Mouse (Mus musculus): ENCODE results near the gene Dpm3. TPM values are rescaled to one million over a fixed set of nuclear protein-coding genes. Genes with fewer than 3 reads are reported as not detected.
A peak's percentile ranks its signal among the peaks of the same experiment; 100 is the strongest.

The Dpm3 gene
- total and polyA plus RNA-seq, 3 experiments, result 52.7 to 228 (median 74.8) TPM

GRCm38 (mm10) chr3:89314340-89314739 is 55.2 kb downstream of the Dpm3 start:
- DNase-seq (ENCODE audit: extremely low read depth), result no peak
- H3K4me2 ChIP-seq (ENCODE audit: insufficient read depth, low read depth, poor library complexity, severe bottlenecking), result no peak overlapping the region
- no peaks in the 10 kb centered on the region for H3K36me3 ChIP-seq (replicated peaks in 1 of 2; ENCODE audit: control insufficient read depth in 1 of 2, insufficient read depth in 1 of 2, low read length in 1 of 2)
- TF ChIP-seq SMC3 (IDR thresholded peaks at IDR 0.05; ENCODE audit: low read depth, low read length), result no peak
- no peak for TF ChIP-seq MAZ (IDR thresholded peaks at IDR 0.05; ENCODE audit: low read depth, low read length)
- TF ChIP-seq JUN (IDR thresholded peaks at IDR 0.05; ENCODE audit: insufficient read depth, low read depth, low read length), result no peak
- TF ChIP-seq TCF12 (IDR thresholded peaks at IDR 0.05; ENCODE audit: low read depth, low read length), result no peak
- no peak for TF ChIP-seq HCFC1 (IDR thresholded peaks at IDR 0.05; ENCODE audit: low read depth, low read length)
- no peak for TF ChIP-seq TBP (conservative IDR thresholded peaks at IDR 0.05; ENCODE audit: low read depth, low read length)
- TF ChIP-seq ELF1 (IDR thresholded peaks at IDR 0.05; ENCODE audit: low read depth, low read length), result no peak
- no peak for TF ChIP-seq GABPA (IDR thresholded peaks at IDR 0.05; ENCODE audit: insufficient replicate concordance, low read depth, low read length)
- H3K27ac ChIP-seq (ENCODE audit: insufficient read depth, low read depth), result no peak overlapping the region
- peaks cover 25 to 56% of the 10 kb centered on the region in 2 experiments for H3K4me1 ChIP-seq (ENCODE audit: control insufficient read depth in 1 of 2, insufficient read depth in 2 of 2)
- peaks cover 24% of the 10 kb centered on the region for H3K27me3 ChIP-seq (replicated peaks)
- H3K9ac ChIP-seq (ENCODE audit: insufficient read depth, low read depth), result no peak overlapping the region
- dilution Hi-C loops (cut with MboI; ENCODE audit: extremely low pct_ligation_motif_present, extremely low pct_unique_long_range_greater_than_20kb, low sequenced_read_pairs) (no loop called here), in situ Hi-C loops (cut with MboI; ENCODE audit: low pct_ligation_motif_present, low pct_unique_long_range_greater_than_20kb, low sequenced_read_pairs) (no loop called here)
- no peaks in the 10 kb centered on the region for H3K79me2 ChIP-seq (replicated peaks; ENCODE audit: control insufficient read depth, extremely low read depth, insufficient read depth, poor library complexity, severe bottlenecking)
- H3K9me3 ChIP-seq (replicated peaks; ENCODE audit: low read length), result peaks cover 5% of the 10 kb centered on the region
- H3K4me3 ChIP-seq (replicated peaks in 1 of 3; ENCODE audit: low read depth in 2 of 3, low read length in 2 of 3, poor library complexity in 1 of 3), result no peak overlapping the region

DNA sequence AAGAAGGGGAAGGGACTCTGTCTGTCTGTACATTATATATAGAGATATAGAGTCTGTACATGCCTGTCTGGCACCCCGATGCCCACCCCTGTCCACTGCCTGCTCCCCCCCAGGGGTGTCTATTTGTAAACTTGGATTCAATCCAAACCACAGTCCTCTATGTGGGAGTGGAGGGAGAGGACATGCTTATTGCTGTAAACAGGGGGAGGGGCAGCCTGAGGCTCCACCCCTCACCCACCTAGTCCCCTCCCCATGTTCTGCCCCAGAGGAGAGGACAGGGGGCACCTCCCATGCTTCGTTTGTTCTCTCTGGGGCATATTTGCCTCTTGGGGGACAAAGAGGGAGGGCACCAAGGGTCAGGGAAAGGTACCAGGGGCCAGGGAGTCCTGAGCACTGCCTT is 55.6 kb downstream of the Dpm3 start:
- peaks cover 29% of the 10 kb centered on the region for H3K27me3 ChIP-seq (replicated peaks)
- no peak overlapping the region for H3K27ac ChIP-seq (ENCODE audit: insufficient read depth, low read depth)
- no peak for DNase-seq (ENCODE audit: extremely low read depth)
- H3K9ac ChIP-seq (ENCODE audit: insufficient read depth, low read depth), result no peak overlapping the region
- TF ChIP-seq IRF4 (IDR thresholded peaks at IDR 0.05; ENCODE audit: low read depth, low read length) (no peak), SIN3A (IDR thresholded peaks at IDR 0.05; ENCODE audit: low read length) (no peak), NELFE (IDR thresholded peaks at IDR 0.05; ENCODE audit: low read depth, low read length) (no peak), MXI1 (IDR thresholded peaks at IDR 0.05; ENCODE audit: low read depth, low read length) (no peak), HCFC1 (IDR thresholded peaks at IDR 0.05; ENCODE audit: low read depth, low read length) (no peak), POLR2AphosphoS2 (IDR thresholded peaks at IDR 0.05; ENCODE audit: low read depth, low read length) (no peak), UBTF (IDR thresholded peaks at IDR 0.05; ENCODE audit: low read depth, low read length) (no peak), POLR2A (IDR thresholded peaks at IDR 0.05; ENCODE audit: low read depth, low read length) (no peak), ZMIZ1 (IDR thresholded peaks at IDR 0.05; ENCODE audit: low read depth, low read length) (no peak), JUND (conservative IDR thresholded peaks at IDR 0.05; ENCODE audit: low read depth, low read length) (no peak), MAX (IDR thresholded peaks at IDR 0.05; ENCODE audit: low read length) (no peak), MEF2A (IDR thresholded peaks at IDR 0.05; ENCODE audit: borderline replicate concordance, low read depth, low read length) (no peak), JUN (IDR thresholded peaks at IDR 0.05; ENCODE audit: insufficient read depth, low read depth, low read length) (no peak), USF1 (IDR thresholded peaks at IDR 0.05; ENCODE audit: low read depth, low read length) (no peak), ELF1 (IDR thresholded peaks at IDR 0.05; ENCODE audit: low read depth, low read length) (no peak), USF2 (conservative IDR thresholded peaks at IDR 0.05; ENCODE audit: low read depth, low read length) (no peak), CHD1 (IDR thresholded peaks at IDR 0.05; ENCODE audit: low read depth, low read length) (no peak), ZC3H11A (IDR thresholded peaks at IDR 0.05; ENCODE audit: low read depth, low read length) (no peak), PAX5 (IDR thresholded peaks at IDR 0.05; ENCODE audit: low read length) (no peak)
- dilution Hi-C loops (cut with MboI; ENCODE audit: extremely low pct_ligation_motif_present, extremely low pct_unique_long_range_greater_than_20kb, low sequenced_read_pairs), result no loop called here
- H3K4me1 ChIP-seq (ENCODE audit: control insufficient read depth in 1 of 2, insufficient read depth in 2 of 2), result peaks cover 25 to 56% of the 10 kb centered on the region in 2 experiments
- H3K4me2 ChIP-seq (ENCODE audit: insufficient read depth, low read depth, poor library complexity, severe bottlenecking), result 0 out of 2 replicates have a peak overlapping the region, but pooled peaks have one; percentile 58
- H3K79me2 ChIP-seq (replicated peaks; ENCODE audit: control insufficient read depth, extremely low read depth, insufficient read depth, poor library complexity, severe bottlenecking), result no peaks in the 10 kb centered on the region
- peaks cover 5% of the 10 kb centered on the region for H3K9me3 ChIP-seq (replicated peaks; ENCODE audit: low read length)
- in situ Hi-C loops (cut with MboI; ENCODE audit: low pct_ligation_motif_present, low pct_unique_long_range_greater_than_20kb, low sequenced_read_pairs), result no loop called here
- peak overlapping the region in 2 of 3 experiments; percentile 45 to 50 for H3K4me3 ChIP-seq (replicated peaks in 1 of 3; ENCODE audit: low read depth in 2 of 3, low read length in 2 of 3, poor library complexity in 1 of 3)
- H3K36me3 ChIP-seq (replicated peaks in 1 of 2; ENCODE audit: control insufficient read depth in 1 of 2, insufficient read depth in 1 of 2, low read length in 1 of 2), result no peaks in the 10 kb centered on the region

All from CH12.LX (cell line).